Mouse (Mus musculus): ENCODE measurements around the gene Acap1. TPM values are rescaled to one million over a fixed set of nuclear protein-coding genes. Genes with fewer than 3 reads are reported as not detected.

The Acap1 gene
- polyA plus RNA-seq, 1 experiment = 142 TPM

DNA sequence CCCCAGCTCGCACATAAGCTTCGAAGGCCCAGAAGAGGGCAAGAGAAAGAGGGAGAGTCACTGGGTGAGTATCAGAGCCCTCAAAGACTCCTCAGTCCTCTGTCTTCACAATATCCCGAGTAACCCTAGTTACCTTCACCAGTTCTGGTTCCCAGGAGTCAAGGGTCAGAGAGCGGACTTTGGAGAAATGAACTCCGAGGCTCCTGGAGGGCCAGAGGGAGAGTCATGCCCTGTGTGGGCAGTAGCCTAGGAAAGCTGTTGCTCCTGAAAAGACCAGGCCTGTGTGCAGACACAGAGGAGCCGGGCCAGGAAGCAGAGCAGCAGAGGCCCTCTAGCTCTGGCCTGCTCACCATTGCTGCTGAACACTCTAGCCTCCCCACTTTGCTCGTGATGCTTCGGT, 10.7 kb downstream of the Acap1 start:
- Histone ChIP-seq H3K4me1 (ENCODE audit: control insufficient read depth, insufficient read depth, insufficient read length) (peaks cover 5% of the 10 kb centered on the region; the same call in 1 of the 2 replicates), H3K36me3 (ENCODE audit: control insufficient read depth, insufficient read depth, low read length) (peaks cover 37% of the 10 kb centered on the region), H3K4me3 (ENCODE audit: extremely low read depth, insufficient read depth, insufficient read length) (no peak overlapping the region), H3K27me3 (ENCODE audit: control insufficient read depth, insufficient read depth, low read length) (no peaks in the 10 kb centered on the region), H3K27ac (ENCODE audit: insufficient read depth, low read length) (no peak overlapping the region)
- 87% methylated on average over 8 of the region's 8 CpGs for WGBS
- TF ChIP-seq CTCF (IDR thresholded peaks at IDR 0.05; ENCODE audit: extremely low read depth, insufficient read depth, insufficient read length, insufficient replicate concordance) (no peak), POLR2A (IDR thresholded peaks at IDR 0.05; ENCODE audit: low read depth, low read length) (no peak)
- no peak for DNase-seq (ENCODE audit: low read depth in 1 of 2, low spot score in 2 of 2)

DNA sequence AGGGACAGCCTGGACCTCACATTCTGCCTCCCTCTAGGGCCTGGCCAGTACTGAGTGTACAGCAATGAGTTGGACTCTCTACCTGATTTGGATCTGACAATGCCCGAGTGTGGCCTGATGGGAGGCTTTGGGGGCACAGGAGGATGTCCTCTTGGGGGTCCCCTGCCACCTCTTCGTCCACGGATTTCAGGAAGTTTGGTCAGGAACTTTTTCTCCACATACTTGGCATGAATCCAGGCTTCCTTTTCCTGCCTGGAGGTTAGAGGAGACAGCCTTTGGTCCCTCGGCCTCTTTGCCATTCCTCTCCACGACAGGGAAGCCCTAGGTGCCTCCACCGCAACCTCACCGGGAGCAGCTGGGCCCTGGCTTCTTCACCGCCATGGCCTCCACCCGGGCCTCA, 11.1 kb downstream of the Acap1 start:
- DNase-seq (ENCODE audit: low read depth in 1 of 2, low spot score in 2 of 2) = no peak
- no peak for TF ChIP-seq CTCF (IDR thresholded peaks at IDR 0.05; ENCODE audit: extremely low read depth, insufficient read depth, insufficient read length, insufficient replicate concordance)
- TF ChIP-seq POLR2A (IDR thresholded peaks at IDR 0.05; ENCODE audit: low read depth, low read length) = no peak
- Histone ChIP-seq H3K4me1 (ENCODE audit: control insufficient read depth, insufficient read depth, insufficient read length) (peaks cover 5% of the 10 kb centered on the region; the same call in 1 of the 2 replicates), H3K27me3 (ENCODE audit: control insufficient read depth, insufficient read depth, low read length) (no peaks in the 10 kb centered on the region), H3K4me3 (ENCODE audit: extremely low read depth, insufficient read depth, insufficient read length) (no peak overlapping the region), H3K36me3 (ENCODE audit: control insufficient read depth, insufficient read depth, low read length) (peaks cover 33% of the 10 kb centered on the region), H3K27ac (ENCODE audit: insufficient read depth, low read length) (no peak overlapping the region)
- WGBS = 83% methylated on average over 9 of the region's 9 CpGs

DNA sequence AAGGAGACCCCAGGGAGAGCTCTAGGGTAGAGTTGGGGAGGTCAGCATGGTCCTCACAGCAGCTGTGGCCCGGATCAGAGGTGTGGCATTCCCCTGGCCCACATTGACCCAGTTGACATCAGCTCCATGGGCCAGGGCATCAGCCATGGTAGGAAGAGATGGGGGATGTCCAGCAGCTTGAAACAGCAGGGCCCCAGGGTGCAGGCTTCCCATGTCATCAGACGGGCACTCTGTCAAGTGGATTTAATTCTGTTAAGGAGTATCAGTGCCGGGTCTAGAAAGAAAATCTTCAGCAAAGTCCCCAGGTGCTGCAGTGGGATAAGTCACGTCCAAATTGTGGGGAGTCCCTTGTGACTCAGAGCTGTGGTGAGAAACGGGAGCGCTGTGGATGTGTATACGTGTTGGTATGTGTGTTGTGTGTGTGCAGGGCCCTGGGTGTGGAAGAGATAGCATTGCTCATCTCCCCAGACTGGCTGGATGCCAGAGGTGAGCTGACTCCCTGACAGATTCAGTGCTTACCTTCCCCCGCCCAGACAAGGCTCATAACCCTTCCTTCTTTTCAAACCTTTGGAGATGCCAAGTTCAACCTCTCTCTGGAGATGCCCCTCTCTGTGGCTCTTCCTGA, 11.7 kb downstream of the Acap1 start:
- peaks cover 5% of the 10 kb centered on the region; the same call in 1 of the 2 replicates for H3K4me1 ChIP-seq (ENCODE audit: control insufficient read depth, insufficient read depth, insufficient read length)
- H3K27ac ChIP-seq (ENCODE audit: insufficient read depth, low read length) = no peak overlapping the region
- 84% methylated on average over 8 of the region's 8 CpGs for WGBS
- H3K36me3 ChIP-seq (ENCODE audit: control insufficient read depth, insufficient read depth, low read length) = peaks cover 31% of the 10 kb centered on the region
- H3K27me3 ChIP-seq (ENCODE audit: control insufficient read depth, insufficient read depth, low read length) = no peaks in the 10 kb centered on the region
- H3K4me3 ChIP-seq (ENCODE audit: extremely low read depth, insufficient read depth, insufficient read length) = no peak overlapping the region
- no peak for TF ChIP-seq CTCF (IDR thresholded peaks at IDR 0.05; ENCODE audit: extremely low read depth, insufficient read depth, insufficient read length, insufficient replicate concordance)
- no peak for TF ChIP-seq POLR2A (IDR thresholded peaks at IDR 0.05; ENCODE audit: low read depth, low read length)
- no peak for DNase-seq (ENCODE audit: low read depth in 1 of 2, low spot score in 2 of 2)

DNA sequence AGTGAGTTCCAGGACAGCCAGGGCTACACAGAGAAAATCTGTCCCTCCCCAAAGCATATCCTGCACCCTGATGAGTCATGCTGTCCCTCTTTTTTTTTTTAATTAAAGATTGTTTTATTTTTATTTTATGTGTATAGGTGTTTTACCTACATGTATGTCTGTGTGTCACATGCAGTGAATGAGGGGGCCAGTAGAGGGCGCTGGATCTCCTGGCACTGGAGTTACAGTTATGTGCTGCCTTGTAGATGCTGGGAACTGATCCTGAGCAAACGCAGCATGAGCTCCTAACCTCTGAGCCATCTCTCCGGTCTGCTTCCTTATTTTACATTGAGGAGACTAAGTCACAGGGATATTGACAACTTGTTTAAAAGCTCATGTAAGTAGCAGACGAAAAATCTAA, 12.3 kb downstream of the Acap1 start:
- DNase-seq (ENCODE audit: low read depth in 1 of 2, low spot score in 2 of 2) = peak in 1 of 2 experiments; percentile 58
- Histone ChIP-seq H3K36me3 (ENCODE audit: control insufficient read depth, insufficient read depth, low read length) (peaks cover 31% of the 10 kb centered on the region), H3K4me3 (ENCODE audit: extremely low read depth, insufficient read depth, insufficient read length) (no peak overlapping the region), H3K27ac (ENCODE audit: insufficient read depth, low read length) (no peak overlapping the region), H3K4me1 (ENCODE audit: control insufficient read depth, insufficient read depth, insufficient read length) (peaks cover 5% of the 10 kb centered on the region; the same call in 1 of the 2 replicates), H3K27me3 (ENCODE audit: control insufficient read depth, insufficient read depth, low read length) (no peaks in the 10 kb centered on the region)
- WGBS = 85% methylated on average over 4 of the region's 4 CpGs
- peak; percentile 38; the same call in 1 of the 2 replicates for TF ChIP-seq CTCF (IDR thresholded peaks at IDR 0.05; ENCODE audit: extremely low read depth, insufficient read depth, insufficient read length, insufficient replicate concordance)
- no peak for TF ChIP-seq POLR2A (IDR thresholded peaks at IDR 0.05; ENCODE audit: low read depth, low read length)

DNA sequence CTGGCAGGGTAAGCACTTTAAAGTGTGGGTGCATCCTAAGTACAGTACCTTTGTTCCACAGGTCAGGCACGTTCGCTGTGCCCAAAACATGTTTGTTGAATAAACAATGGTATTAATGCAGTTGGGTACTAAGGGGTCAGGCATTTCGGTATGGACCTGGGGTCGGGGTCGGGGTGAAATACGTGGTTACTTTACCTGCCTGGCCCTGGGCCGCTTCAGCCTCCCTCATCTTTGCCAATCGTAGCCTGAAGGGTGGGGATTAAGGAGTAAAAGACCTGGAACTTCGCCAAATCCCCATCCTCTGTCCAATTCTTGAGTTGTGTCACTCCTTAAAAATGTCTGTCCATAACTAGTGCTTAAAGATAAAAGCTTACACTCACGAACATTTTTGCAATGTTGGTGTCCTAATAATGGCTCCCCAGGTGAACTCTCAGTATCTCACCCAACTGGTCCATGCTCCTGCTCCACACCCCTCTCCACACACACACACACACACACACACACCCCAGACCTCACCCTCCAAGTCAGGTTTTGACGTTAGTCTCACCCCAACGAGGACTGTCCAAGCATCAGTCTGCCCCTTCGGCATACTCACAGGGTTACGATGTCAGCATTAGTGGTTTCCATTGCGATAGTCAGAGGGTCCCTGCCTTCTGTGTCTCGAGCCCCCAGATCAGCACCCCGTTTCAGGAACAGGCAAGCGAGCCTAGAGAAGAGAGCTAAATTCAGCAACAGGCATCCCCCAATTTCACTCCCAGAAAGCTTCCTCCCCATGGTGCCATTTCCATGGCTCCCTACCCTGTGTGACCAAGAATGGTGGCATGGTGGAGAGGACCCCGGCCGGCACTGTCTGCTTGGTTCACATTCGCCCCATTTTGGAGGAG, 13.3 kb downstream of the Acap1 start:
- TF ChIP-seq POLR2A (IDR thresholded peaks at IDR 0.05; ENCODE audit: low read depth, low read length) = no peak
- H3K27ac ChIP-seq (ENCODE audit: insufficient read depth, low read length) = peak overlapping the region; percentile 93
- no peaks in the 10 kb centered on the region for H3K27me3 ChIP-seq (ENCODE audit: control insufficient read depth, insufficient read depth, low read length)
- WGBS = 86% methylated on average over 21 of the region's 21 CpGs
- H3K36me3 ChIP-seq (ENCODE audit: control insufficient read depth, insufficient read depth, low read length) = peaks cover 26% of the 10 kb centered on the region
- H3K4me3 ChIP-seq (ENCODE audit: extremely low read depth, insufficient read depth, insufficient read length) = peak overlapping the region; percentile 70; the same call in 1 of the 2 replicates
- H3K4me1 ChIP-seq (ENCODE audit: control insufficient read depth, insufficient read depth, insufficient read length) = peaks cover 5% of the 10 kb centered on the region; the same call in 1 of the 2 replicates
- DNase-seq (ENCODE audit: low read depth in 1 of 2, low spot score in 2 of 2) = no peak

DNA sequence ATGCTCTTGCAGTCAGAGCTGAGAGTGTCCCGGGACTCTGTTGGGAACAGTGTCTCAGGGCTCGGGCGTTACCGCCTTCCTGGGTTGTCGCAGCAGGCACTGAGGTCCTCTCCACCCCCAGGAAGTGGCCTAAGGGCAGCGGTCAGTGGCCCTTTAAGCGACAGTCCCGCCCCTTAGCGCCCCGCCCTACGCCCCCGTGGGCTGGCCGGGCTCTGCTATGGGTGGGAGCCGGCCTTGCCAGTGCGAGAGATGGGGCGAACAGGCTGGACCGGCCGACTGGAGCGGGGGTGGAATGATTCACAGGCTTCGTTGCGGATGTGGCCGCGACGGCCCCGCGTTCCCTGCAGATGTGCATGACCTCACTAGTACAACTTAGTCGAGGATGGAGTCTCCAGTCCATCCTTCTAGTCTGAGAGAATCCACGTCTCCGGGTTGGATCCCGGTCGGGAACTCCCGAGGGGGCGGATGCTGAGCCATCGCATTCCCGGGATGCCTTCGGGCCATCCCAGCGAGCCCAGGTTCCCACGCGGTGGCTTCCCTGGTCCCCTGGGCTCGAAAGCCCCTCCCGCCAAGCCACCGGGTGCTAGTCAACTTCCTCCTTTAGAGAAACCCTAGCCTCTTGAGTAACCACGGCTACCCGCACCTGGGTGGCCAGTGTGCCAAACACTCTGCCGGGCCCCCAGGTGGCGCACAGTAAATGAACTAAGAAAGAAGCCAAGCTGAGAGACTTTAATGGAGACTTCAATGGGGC, 14.3 kb downstream of the Acap1 start, which contains the start of gene Kctd11:
Gene Kctd11 (minus strand): TSS at position 554 of the 751 bp plus-strand sequence.
- TF ChIP-seq POLR2A (IDR thresholded peaks at IDR 0.05; ENCODE audit: low read depth, low read length) = no peak; the same call in 1 of the 2 replicates
- TF ChIP-seq CTCF (IDR thresholded peaks at IDR 0.05; ENCODE audit: extremely low read depth, insufficient read depth, insufficient read length, insufficient replicate concordance) = peak; percentile 60; the same call in 1 of the 2 replicates
- peaks cover 24% of the 10 kb centered on the region for H3K36me3 ChIP-seq (ENCODE audit: control insufficient read depth, insufficient read depth, low read length)
- WGBS = under 1% methylated on average over 46 of the region's 46 CpGs
- H3K4me3 ChIP-seq (ENCODE audit: extremely low read depth, insufficient read depth, insufficient read length) = peak within 1 kb of the TSS; percentile 70
- no peaks in the 10 kb centered on the region for H3K27me3 ChIP-seq (ENCODE audit: control insufficient read depth, insufficient read depth, low read length)
- peak; percentile 76 to 86 for DNase-seq (ENCODE audit: low read depth in 1 of 2, low spot score in 2 of 2)
- peaks cover 5% of the 10 kb centered on the region; the same call in 1 of the 2 replicates for H3K4me1 ChIP-seq (ENCODE audit: control insufficient read depth, insufficient read depth, insufficient read length)
- H3K27ac ChIP-seq (ENCODE audit: insufficient read depth, low read length) = peak within 1 kb of the TSS; percentile 93

Data from spleen, adult 2 months (tissue).